Mouse (Mus musculus) heart, postnatal 25 days (tissue): ENCODE results near the gene Cdkn1a. TPM values are rescaled to one million over a fixed set of nuclear protein-coding genes. Genes with fewer than 3 reads are reported as not detected.
"Not testable (repeated sequence)": the region's sequence is repeated elsewhere in the genome, so short reads cannot be mapped to it uniquely, and the experiment has no call there.

ENCODE experiments used
- DNase-seq: peaks from one replicate; pipeline ENCODE4 v3.0.0; 2022; ENCODE audit warnings: low spot score
- intact Hi-C: fragments of 180-260 bp; cut with DNase I; formaldehyde crosslinking; loops from one replicate; pipeline ENCODE4 v1.15.1; 2025
- total RNA-seq, 2 experiments: library from RNA; stranded (reverse); gene quantifications; 2 replicates each; pipeline ENCODE4 v1.2.3; 2021

The Cdkn1a gene
- total RNA-seq, 2 experiments from 2014 or later = 30.1 to 102 TPM

GRCm38 (mm10) chr17:29100627-29101026 is 9.9 kb downstream of the Cdkn1a start:
- intact Hi-C loops = no loop called here
- DNase-seq = no peak

- DNase-seq, intact Hi-C loops: not testable (repeated sequence)
These were observed 19.6 kb downstream of the Cdkn1a start for GRCm38 (mm10) chr17:29110356-29110755.

- intact Hi-C loops = no loop called here
- DNase-seq = no peak
These were observed 20.6 kb downstream of the Cdkn1a start for GRCm38 (mm10) chr17:29111332-29111731.

- DNase-seq = no peak
- intact Hi-C loops = no loop called here
These were observed 23.0 kb downstream of the Cdkn1a start, which contains the start of gene Rab44 for GRCm38 (mm10) chr17:29113591-29114352. Gene Rab44 (plus strand): TSS chr17:29114145.

GRCm38 (mm10) chr17:29116023-29116422 is 25.2 kb downstream of the Cdkn1a start:
- no peak for DNase-seq
- intact Hi-C loops = no loop called here

- intact Hi-C loops = no loop called here
- DNase-seq = no peak
These were observed 26.4 kb downstream of the Cdkn1a start for GRCm38 (mm10) chr17:29117006-29117648.

GRCm38 (mm10) chr17:29118057-29118456 is 27.3 kb downstream of the Cdkn1a start:
- no peak for DNase-seq
- intact Hi-C loops = no loop called here

GRCm38 (mm10) chr17:29120666-29121065 is 29.9 kb downstream of the Cdkn1a start:
- intact Hi-C loops = no loop called here
- DNase-seq = no peak

- intact Hi-C loops = no loop called here
- DNase-seq = no peak
These were observed 32.0 kb downstream of the Cdkn1a start for GRCm38 (mm10) chr17:29122817-29123216.

GRCm38 (mm10) chr17:29123578-29124174 is 32.9 kb downstream of the Cdkn1a start:
- no peak for DNase-seq
- intact Hi-C loops = no loop called here

GRCm38 (mm10) chr17:29126561-29126960 is 35.8 kb downstream of the Cdkn1a start:
- intact Hi-C loops = no loop called here

GRCm38 (mm10) chr17:29129341-29129740 is 38.6 kb downstream of the Cdkn1a start:
- intact Hi-C loops = no loop called here
- no peak for DNase-seq

More at GRCm38 (mm10) chr17:29126561-29126960, 35.8 kb downstream of the Cdkn1a start:
- DNase-seq = no peak

- intact Hi-C loops = no loop called here
- no peak for DNase-seq
These were observed 44.3 kb downstream of the Cdkn1a start for GRCm38 (mm10) chr17:29135066-29135465.

- DNase-seq = peak; percentile 69
- intact Hi-C loops = no loop called here
These were observed 45.5 kb downstream of the Cdkn1a start for GRCm38 (mm10) chr17:29136236-29136635.

- no peak for DNase-seq
- intact Hi-C loops = no loop called here
These were observed 47.1 kb downstream of the Cdkn1a start for GRCm38 (mm10) chr17:29137906-29138305.

GRCm38 (mm10) chr17:29141577-29141976 is 50.8 kb downstream of the Cdkn1a start:
- no peak for DNase-seq
- intact Hi-C loops = no loop called here

- intact Hi-C loops = no loop called here
- no peak for DNase-seq
These were observed 52.5 kb downstream of the Cdkn1a start for GRCm38 (mm10) chr17:29143266-29143665.

GRCm38 (mm10) chr17:29145101-29145500 is 54.3 kb downstream of the Cdkn1a start:
- intact Hi-C loops = no loop called here
- no peak for DNase-seq

- intact Hi-C loops = no loop called here
- DNase-seq = no peak
These were observed 56.5 kb downstream of the Cdkn1a start for GRCm38 (mm10) chr17:29147273-29147672.

- intact Hi-C loops = no loop called here
- DNase-seq = no peak
These were observed 57.0 kb downstream of the Cdkn1a start for GRCm38 (mm10) chr17:29147773-29148172.

GRCm38 (mm10) chr17:29149766-29150165 is 59.0 kb downstream of the Cdkn1a start:
- intact Hi-C loops = no loop called here

More at GRCm38 (mm10) chr17:29149766-29150165, 59.0 kb downstream of the Cdkn1a start:
- no peak for DNase-seq
